Mouse (Mus musculus) left cerebral cortex, adult 6 months (tissue): ENCODE data around the gene Gigyf2. TPM values are rescaled to one million over a fixed set of nuclear protein-coding genes. Genes with fewer than 3 reads are reported as not detected.

ENCODE experiments used
- long read RNA-seq, 2 experiments: library from polyadenylated mRNA; unstranded; transcript quantifications; one replicate each; pipeline ENCODE4 v2.0.0; 2019 to 2020
- polyA plus RNA-seq: library from polyadenylated mRNA; unstranded; fragments of <200 nt; fragmentation: Nextera tagmentation; gene quantifications from 2 replicates; pipeline ENCODE4 v1.2.3, GENCODE M21; 2021

The Gigyf2 gene
- 21.6 and 28.4 TPM in 2 replicates for polyA plus RNA-seq
- long read RNA-seq, experiment 1, transcript Gigyf2-222 (4 exons, 995 nt) = minor isoform, 21 of 135 reads
- long read RNA-seq, experiment 1, transcript Gigyf2-219 (4 exons, 3,015 nt) = major isoform, 63 of 135 reads
- long read RNA-seq, experiment 1, partial matches to known transcripts = 33 of 135 reads
- long read RNA-seq, experiment 1, other reads (novel, unspliced or antisense) = 17 of 135 reads
- long read RNA-seq, experiment 2, transcript Gigyf2-219 (4 exons, 3,015 nt) = major isoform, 11 of 44 reads
- long read RNA-seq, experiment 2, partial matches to known transcripts = 24 of 44 reads
- long read RNA-seq, experiment 2, other reads (novel, unspliced or antisense) = 6 of 44 reads

GRCm38 (mm10) chr1:87326742-87327163, at the start of gene Gigyf2:
Gene Gigyf2 (plus strand): TSS chr1:87326998.

GRCm38 (mm10) chr1:87394594-87394993, 67.8 kb downstream of the Gigyf2 start, which contains the start of gene Kcnj13:
Gene Kcnj13 (minus strand): TSS chr1:87394729.

GRCm38 (mm10) chr1:87469971-87470370, 143.2 kb downstream of the Gigyf2 start, which contains the start of gene Snorc:
Gene Snorc (plus strand): TSS chr1:87470271.

Other genes with a start within 250 kb of the Gigyf2 start
- gene Alppl2, start 237.1 kb upstream of the Gigyf2 start, polyA plus RNA-seq = not detected in 2 replicates
- gene Alpi, start 225.4 kb upstream of the Gigyf2 start, polyA plus RNA-seq = not detected in 2 replicates
- not detected in 2 replicates for gene Akp3, start 202.0 kb upstream of the Gigyf2 start, polyA plus RNA-seq
- gene Ecel1, start 170.5 kb upstream of the Gigyf2 start, polyA plus RNA-seq = 6.9 and 9.6 TPM in 2 replicates
- 0.74 TPM in 2 replicates for gene Prss56, start 143.7 kb upstream of the Gigyf2 start, polyA plus RNA-seq
- gene Chrnd, start 136.4 kb upstream of the Gigyf2 start, polyA plus RNA-seq = not detected in 2 replicates
- gene Chrng, start 122.3 kb upstream of the Gigyf2 start, polyA plus RNA-seq = 0.04 TPM in 1 of 2 replicates, not detected in the other
- 33.1 and 34.1 TPM in 2 replicates for gene Eif4e2, start 113.1 kb upstream of the Gigyf2 start, polyA plus RNA-seq
- gene Efhd1, start 62.6 kb upstream of the Gigyf2 start, polyA plus RNA-seq = 16.3 and 22.3 TPM in 2 replicates
- gene Kcnj13, start 67.7 kb downstream of the Gigyf2 start, polyA plus RNA-seq = 5.0 and 6.0 TPM in 2 replicates
- 2.0 and 3.5 TPM in 2 replicates for gene Snorc, start 143.3 kb downstream of the Gigyf2 start, polyA plus RNA-seq
- gene Neu2, start 182.9 kb downstream of the Gigyf2 start, polyA plus RNA-seq = 9.8 and 10.0 TPM in 2 replicates
- 219 and 294 TPM in 2 replicates for gene Ngef, start 246.9 kb downstream of the Gigyf2 start, polyA plus RNA-seq